Mouse (Mus musculus) midbrain, embryonic 10.5 days (tissue): ENCODE results near the gene Aida. TPM values are rescaled to one million over a fixed set of nuclear protein-coding genes. Genes with fewer than 3 reads are reported as not detected.

Experiments
- DNase-seq: peaks from one replicate; pipeline ENCODE4 v3.0.0-alpha.2; 2017; ENCODE audit warnings: low spot score
- H3K27ac ChIP-seq: fragments of 300-500 bp; sonication (generic); replicated peaks from 2 replicates; pipeline ENCODE4 v1.5.1; 2016; ENCODE audit warnings: mild to moderate bottlenecking
- H3K27me3 ChIP-seq: fragments of 300-500 bp; sonication (generic); 2 replicates; pipeline ENCODE4 v1.6.1; 2016; ENCODE audit warnings: low read depth, mild to moderate bottlenecking; ENCODE audit not compliant: poor library complexity, severe bottlenecking
- H3K36me3 ChIP-seq: fragments of 300-500 bp; sonication (generic); 2 replicates; pipeline ENCODE4 v1.6.1; 2016; ENCODE audit warnings: mild to moderate bottlenecking, moderate library complexity
- H3K4me1 ChIP-seq: fragments of 300-500 bp; sonication (generic); 2 replicates; pipeline ENCODE4 v1.6.1; 2016
- H3K4me3 ChIP-seq: fragments of 300-500 bp; sonication (generic); 2 replicates; pipeline ENCODE4 v1.5.1; 2016; ENCODE audit warnings: mild to moderate bottlenecking, moderate library complexity
- H3K9me3 ChIP-seq: fragments of 300-500 bp; sonication (generic); replicated peaks from 2 replicates; pipeline ENCODE4 v1.6.1; 2016; ENCODE audit warnings: mild to moderate bottlenecking
- WGBS: fragments of 180-500 bp; shearing (Covaris S2); methylation state at CpG from one replicate; pipeline ENCODE4 v1.1.7; 2016; 5-methylcytosine and 5-hydroxymethylcytosine counted together
- polyA plus RNA-seq: library from polyadenylated mRNA; unstranded; fragments of >200 nt; fragmentation: Nextera tagmentation; extraction: Ambion mirVana; gene quantifications from 2 replicates; pipeline ENCODE4 v1.2.1, GENCODE M21; 2016

Aida gene
- polyA plus RNA-seq, 1 experiment from 2014 or later, result 45.1 TPM

GRCm38 (mm10) chr1:183369427-183370014 lies 73.1 kb downstream of the Aida start, which contains the start of gene Mia3:
TSS of gene Mia3 (minus strand) at chr1:183369553.
- peaks cover 10% of the 10 kb centered on the region for H3K36me3 ChIP-seq
- H3K9me3 ChIP-seq, result 0 out of 2 replicates have a peak, but pooled peaks cover under 1% of the 10 kb centered on the region
- peak; percentile 94 for DNase-seq
- peaks cover 30% of the 10 kb centered on the region for H3K4me1 ChIP-seq
- H3K4me3 ChIP-seq, result peak within 1 kb of the TSS; percentile 94
- peak within 1 kb of the TSS; percentile 92 for H3K27ac ChIP-seq
- under 1% methylated on average over 51 of the region's 51 CpGs for WGBS
- no peaks in the 10 kb centered on the region for H3K27me3 ChIP-seq

- peaks cover 5% of the 10 kb centered on the region for H3K9me3 ChIP-seq
- DNase-seq, result no peak
- H3K36me3 ChIP-seq, result no peaks in the 10 kb centered on the region
- H3K27me3 ChIP-seq, result no peaks in the 10 kb centered on the region
- 83% methylated on average over 5 of the region's 5 CpGs for WGBS
- H3K4me1 ChIP-seq, result peaks cover 7% of the 10 kb centered on the region
- H3K4me3 ChIP-seq, result no peak overlapping the region
- no peak overlapping the region for H3K27ac ChIP-seq
Observed at GRCm38 (mm10) chr1:183374728-183375127, 78.3 kb downstream of the Aida start.

Other genes starting within 250 kb of the Aida start
- gene Disp1, start 75.1 kb upstream of the Aida start, polyA plus RNA-seq, result 8.6 and 11.1 TPM in 2 replicates
- 40.3 and 50.3 TPM in 2 replicates for gene Brox, start 679 bp downstream of the Aida start, polyA plus RNA-seq
- gene Mia3, start 73.0 kb downstream of the Aida start, polyA plus RNA-seq, result 83.8 and 95.2 TPM in 2 replicates
- 19.8 and 24.3 TPM in 2 replicates for gene Taf1a, start 92.4 kb downstream of the Aida start, polyA plus RNA-seq
- gene Hhipl2, start 121.6 kb downstream of the Aida start, polyA plus RNA-seq, result 0.11 TPM in 1 of 2 replicates, not detected in the other